Mouse (Mus musculus) liver, postnatal 0 days (tissue): ENCODE measurements at regions not wholly inside any gene's neighbourhood (a gene's known extent, or its start where the extent isn't known, plus 50 kb on each side); places are given as distances from the start of the nearest gene placed in this dataset.
"Not testable (repeated sequence)": the region's sequence is repeated elsewhere in the genome, so short reads cannot be mapped to it uniquely, and the experiment has no call there.

ENCODE experiments used
- ATAC-seq: fragments of 200-750 bp; cut with Nextera tagmentation; 2 replicates; pipeline ENCODE4 v1.8.0; 2017; ENCODE audit warnings: mild to moderate bottlenecking, moderate library complexity
- DNase-seq: peaks from one replicate; pipeline ENCODE4 v3.0.0-alpha.2; 2016
- H3K27ac ChIP-seq: fragments of 300-500 bp; sonication (generic); 2 replicates; pipeline ENCODE4 v1.5.1; 2014; ENCODE audit warnings: antibody characterized with exemption, moderate library complexity, mild to moderate bottlenecking, low read depth
- H3K27me3 ChIP-seq: fragments of 300-500 bp; sonication (generic); 2 replicates; pipeline ENCODE4 v1.6.1; 2014; ENCODE audit warnings: low read length, control low read depth, mixed read lengths; ENCODE audit not compliant: insufficient read depth
- H3K36me3 ChIP-seq: fragments of 300-500 bp; sonication (generic); replicated peaks from 2 replicates; pipeline ENCODE4 v1.6.1; 2014; ENCODE audit warnings: mild to moderate bottlenecking, control low read depth, low read length, moderate library complexity, mixed read lengths; ENCODE audit not compliant: insufficient read depth
- H3K4me1 ChIP-seq: fragments of 300-500 bp; sonication (generic); 2 replicates; pipeline ENCODE4 v1.6.1; 2014; ENCODE audit warnings: antibody characterized with exemption, mild to moderate bottlenecking, control low read depth; ENCODE audit not compliant: insufficient read depth
- H3K4me2 ChIP-seq: fragments of 300-500 bp; sonication (generic); 2 replicates; pipeline ENCODE4 v1.6.1; 2014; ENCODE audit warnings: low read depth, mild to moderate bottlenecking, low read length, moderate library complexity, mixed read lengths
- H3K4me3 ChIP-seq: fragments of 300-500 bp; sonication (generic); 2 replicates; pipeline ENCODE4 v1.5.1; 2014; ENCODE audit warnings: low read depth, low read length
- H3K9ac ChIP-seq: fragments of 300-500 bp; sonication (generic); replicated peaks from 2 replicates; pipeline ENCODE4 v1.6.1; 2014; ENCODE audit warnings: mild to moderate bottlenecking, moderate library complexity
- H3K9me3 ChIP-seq: fragments of 300-500 bp; sonication (generic); 2 replicates; pipeline ENCODE4 v1.6.1; 2016; ENCODE audit warnings: mild to moderate bottlenecking, control low read depth, low read length, mixed read lengths
- CTCF ChIP-seq: sonication (generic); IDR thresholded peaks from 2 replicates; pipeline ENCODE4 v1.5.1; 2016; ENCODE audit warnings: antibody characterized with exemption, low read depth
- EP300 ChIP-seq: IDR thresholded peaks from 2 replicates; pipeline ENCODE4 v1.6.1; 2016; ENCODE audit warnings: antibody characterized with exemption, low read depth, mild to moderate bottlenecking
- WGBS: fragments of 180-500 bp; shearing (Covaris S2); extraction: QIAGEN DNeasy Blood & Tissue Kit; methylation state at CpG from one replicate; pipeline ENCODE4 v1.1.7; 2014; ENCODE audit not compliant: insufficient replicate concordance; 5-methylcytosine and 5-hydroxymethylcytosine counted together

GRCm38 (mm10) chr12:115861759-115862158 lies 185.8 kb upstream of the Zfp386 start:
- not testable (repeated sequence) for H3K4me2 ChIP-seq, H3K36me3 ChIP-seq, DNase-seq, H3K9ac ChIP-seq, H3K4me3 ChIP-seq, H3K27me3 ChIP-seq, ATAC-seq, H3K4me1 ChIP-seq, H3K27ac ChIP-seq, H3K9me3 ChIP-seq

DNA sequence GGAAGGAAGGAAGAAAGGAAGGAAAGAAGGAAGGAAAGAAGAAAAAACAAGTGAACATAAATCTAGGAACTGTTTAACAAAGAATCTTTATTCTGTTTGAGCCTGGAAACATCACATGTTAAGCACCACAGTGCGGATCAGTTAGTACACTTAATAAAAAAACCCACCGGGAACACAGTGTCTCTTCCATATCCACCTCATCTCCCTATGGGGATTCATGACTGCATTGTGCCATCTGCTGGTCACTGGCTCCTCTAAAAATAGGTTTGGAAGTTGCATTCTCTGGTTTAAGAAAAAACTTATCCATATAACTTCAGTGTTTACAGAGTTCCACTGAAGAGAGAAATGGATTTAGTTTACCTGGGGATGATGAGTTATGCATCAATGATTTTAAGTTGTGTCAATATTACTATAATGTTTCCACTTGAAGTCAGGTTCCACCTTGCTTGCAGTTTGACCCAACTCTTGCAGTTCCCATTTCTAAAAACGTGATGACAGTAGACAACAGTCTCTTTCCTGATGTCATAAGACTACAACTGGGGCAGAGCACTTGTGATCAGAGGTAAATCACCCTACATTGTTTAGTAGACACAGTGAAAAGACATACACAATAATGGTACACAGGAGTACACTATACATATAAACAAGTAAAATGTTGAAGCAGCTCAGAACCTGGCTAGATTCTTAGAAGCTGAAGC lies 182.3 kb upstream of the Zfp386 start:
- H3K9me3 ChIP-seq, H3K4me2 ChIP-seq, H3K36me3 ChIP-seq, DNase-seq, ATAC-seq, H3K4me3 ChIP-seq, H3K9ac ChIP-seq, H3K27ac ChIP-seq, H3K4me1 ChIP-seq, H3K27me3 ChIP-seq: not testable (repeated sequence)
- WGBS: 76% methylated on average over 2 of the region's 3 CpGs

DNA sequence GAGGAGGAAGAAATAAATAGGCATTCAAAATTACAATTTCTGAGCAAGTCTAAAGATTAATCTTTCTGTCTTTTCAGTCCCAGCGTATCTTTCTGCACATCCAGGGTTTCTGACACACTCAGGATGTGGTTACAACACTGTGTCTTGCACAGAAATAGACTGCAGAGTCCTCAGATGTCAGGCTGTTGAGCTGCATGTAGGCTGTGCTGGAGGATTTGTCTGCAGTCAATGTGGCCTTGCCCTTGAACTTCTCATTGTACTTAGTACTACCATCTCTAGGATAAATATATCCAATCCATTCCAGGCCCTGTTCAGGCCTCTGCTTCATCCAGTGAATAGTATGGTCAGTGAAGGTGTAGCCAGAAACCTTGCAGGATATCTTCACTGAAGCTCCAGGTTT lies 178.9 kb upstream of the Zfp386 start:
- not testable (repeated sequence) for H3K9ac ChIP-seq, DNase-seq, ATAC-seq, H3K36me3 ChIP-seq, H3K4me1 ChIP-seq, H3K9me3 ChIP-seq, H3K4me3 ChIP-seq, H3K27me3 ChIP-seq, H3K4me2 ChIP-seq, H3K27ac ChIP-seq
- WGBS: 40% methylated on average over 1 of the region's 1 CpGs

GRCm38 (mm10) chr12:115872451-115872850 lies 175.1 kb upstream of the Zfp386 start:
- H3K27me3 ChIP-seq, H3K4me1 ChIP-seq, H3K36me3 ChIP-seq, H3K9me3 ChIP-seq, H3K9ac ChIP-seq, H3K4me2 ChIP-seq, DNase-seq, H3K4me3 ChIP-seq, H3K27ac ChIP-seq, ATAC-seq: not testable (repeated sequence)
- TF ChIP-seq CTCF: peak; percentile 8; the same call in 1 of the 2 replicates

- H3K4me1 ChIP-seq, H3K27ac ChIP-seq, H3K9ac ChIP-seq, H3K36me3 ChIP-seq, H3K4me2 ChIP-seq, H3K4me3 ChIP-seq, H3K27me3 ChIP-seq, DNase-seq, ATAC-seq, H3K9me3 ChIP-seq: not testable (repeated sequence)
- WGBS: 45% methylated on average over 3 of the region's 3 CpGs
Observed at GRCm38 (mm10) chr12:115873976-115874375, 173.5 kb upstream of the Zfp386 start.

DNA sequence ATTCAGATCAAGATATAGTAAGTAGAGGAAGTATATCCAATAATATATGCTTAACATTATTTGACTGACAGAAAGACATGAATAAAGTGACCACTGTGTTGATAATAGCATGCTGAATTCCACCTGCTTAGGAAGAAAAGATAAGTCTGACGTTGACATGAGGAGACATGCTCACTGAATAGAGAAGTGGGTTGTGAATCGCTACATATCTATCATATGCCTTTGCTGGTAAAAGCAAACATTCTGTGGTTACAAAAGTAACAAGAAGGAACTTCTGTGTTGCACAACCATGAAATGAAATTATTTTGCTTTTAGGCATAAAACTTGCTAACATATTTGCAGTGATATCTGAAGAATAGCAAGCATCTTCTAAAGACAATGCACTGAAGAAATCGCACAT lies 163.8 kb upstream of the Zfp386 start:
- ATAC-seq: no peak
- Histone ChIP-seq H3K27ac (no peak overlapping the region), H3K27me3 (no peaks in the 10 kb centered on the region), H3K9me3 (no peaks in the 10 kb centered on the region), H3K9ac (no peak overlapping the region), H3K4me3 (no peak overlapping the region), H3K36me3 (no peaks in the 10 kb centered on the region), H3K4me2 (no peak overlapping the region), H3K4me1 (no peaks in the 10 kb centered on the region)
- TF ChIP-seq EP300: no peak
- no peak for TF ChIP-seq CTCF
- no peak for DNase-seq
- whole genome bisulfite sequencing: 54% methylated on average over 3 of the region's 3 CpGs

- H3K9me3 ChIP-seq: no peaks in the 10 kb centered on the region
- no peak overlapping the region for H3K27ac ChIP-seq
- TF ChIP-seq CTCF: no peak
- TF ChIP-seq EP300: no peak
- ATAC-seq (no peak), DNase-seq (no peak)
- no peaks in the 10 kb centered on the region for H3K4me1 ChIP-seq
- H3K4me2 ChIP-seq: no peak overlapping the region
- no peaks in the 10 kb centered on the region for H3K36me3 ChIP-seq
- no peaks in the 10 kb centered on the region for H3K27me3 ChIP-seq
- H3K4me3 ChIP-seq: no peak overlapping the region
- H3K9ac ChIP-seq: no peak overlapping the region
Observed at GRCm38 (mm10) chr12:115887976-115888375, 159.5 kb upstream of the Zfp386 start.

DNA sequence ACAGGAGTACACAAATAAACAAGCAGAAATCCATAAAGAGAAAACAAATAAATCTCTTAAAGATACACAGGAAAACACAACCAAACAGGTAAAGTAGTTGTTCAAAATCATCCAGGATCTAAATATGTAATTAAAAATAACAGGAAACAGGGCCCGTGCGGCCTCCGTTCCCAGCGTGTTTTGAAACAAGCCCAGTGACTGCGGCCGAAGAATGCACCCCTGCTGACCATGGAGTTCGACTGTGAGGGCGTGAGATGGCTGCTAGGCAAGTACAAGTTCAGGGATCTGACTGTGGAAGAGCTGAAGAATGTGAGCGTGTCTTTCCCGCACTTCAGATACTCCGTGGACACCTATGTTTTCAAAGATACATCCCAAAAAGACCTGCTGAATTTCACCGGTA lies 154.9 kb upstream of the Zfp386 start:
- H3K27me3 ChIP-seq, H3K9ac ChIP-seq, H3K4me1 ChIP-seq, H3K27ac ChIP-seq, DNase-seq, H3K36me3 ChIP-seq, H3K4me2 ChIP-seq, ATAC-seq, H3K9me3 ChIP-seq, H3K4me3 ChIP-seq: not testable (repeated sequence)
- WGBS: 82% methylated on average over 12 of the region's 12 CpGs

GRCm38 (mm10) chr12:115912226-115912625 lies 135.3 kb upstream of the Zfp386 start:
- not testable (repeated sequence) for H3K4me1 ChIP-seq, H3K27me3 ChIP-seq, H3K4me3 ChIP-seq, DNase-seq, H3K36me3 ChIP-seq, H3K27ac ChIP-seq, H3K4me2 ChIP-seq, H3K9ac ChIP-seq, H3K9me3 ChIP-seq, ATAC-seq
- WGBS: 41% methylated on average over 3 of the region's 3 CpGs
